Mouse (Mus musculus): ENCODE data around the gene Il17c. TPM values are rescaled to one million over a fixed set of nuclear protein-coding genes. Genes with fewer than 3 reads are reported as not detected.

Gene Il17c
- total and polyA plus RNA-seq, 2 experiments from 2014 or later = 0.21 to 0.52 TPM

DNA sequence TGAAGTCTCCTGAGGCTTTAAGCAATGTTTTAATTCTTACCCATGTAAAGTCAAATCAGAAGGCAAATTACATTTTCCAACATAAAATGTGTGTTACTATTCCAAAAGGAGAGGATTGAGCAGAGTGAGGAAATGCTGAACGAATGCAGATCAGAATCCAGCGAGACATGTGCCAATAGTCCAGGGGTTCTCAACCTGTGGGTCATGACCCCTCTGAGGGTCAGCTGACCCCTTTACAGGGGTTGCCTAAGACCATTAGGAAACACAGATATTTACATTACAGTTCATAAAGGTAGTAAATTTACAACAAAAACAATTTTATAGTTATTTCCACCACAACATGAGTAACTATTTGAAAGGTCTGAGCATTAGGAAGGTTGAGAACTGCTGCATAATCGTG lies 31.1 kb upstream of the Il17c start:
- H3K4me2 ChIP-seq (ENCODE audit: low read depth, low read length) = no peak overlapping the region
- H3K36me3 ChIP-seq (ENCODE audit: insufficient read depth, low read length) = peaks cover 63% of the 10 kb centered on the region
- no peaks in the 10 kb centered on the region for H3K4me1 ChIP-seq (ENCODE audit: insufficient read depth, low read length)
- no peaks in the 10 kb centered on the region for H3K9me3 ChIP-seq (ENCODE audit: low read length)
- DNase-seq (ENCODE audit: low spot score) (no peak), ATAC-seq (no peak)
- TF ChIP-seq CTCF (IDR thresholded peaks at IDR 0.05; ENCODE audit: low read depth) = no peak
- no peak overlapping the region for H3K4me3 ChIP-seq (ENCODE audit: low read length)
- no peaks in the 10 kb centered on the region for H3K27me3 ChIP-seq (ENCODE audit: insufficient read depth, low read length)
- H3K27ac ChIP-seq = no peak overlapping the region
- H3K9ac ChIP-seq (replicated peaks; ENCODE audit: low read length) = no peak overlapping the region
- 87% methylated on average over 3 of the region's 3 CpGs for WGBS

- DNase-seq (ENCODE audit: low spot score) (no peak), ATAC-seq (no peak)
- Histone ChIP-seq H3K4me1 (ENCODE audit: insufficient read depth, low read length) (no peaks in the 10 kb centered on the region), H3K4me2 (ENCODE audit: low read depth, low read length) (no peak overlapping the region), H3K36me3 (ENCODE audit: insufficient read depth, low read length) (peaks cover 47% of the 10 kb centered on the region), H3K27me3 (ENCODE audit: insufficient read depth, low read length) (no peaks in the 10 kb centered on the region), H3K9ac (replicated peaks; ENCODE audit: low read length) (no peak overlapping the region), H3K4me3 (ENCODE audit: low read length) (no peak overlapping the region), H3K27ac (no peak overlapping the region), H3K9me3 (ENCODE audit: low read length) (no peaks in the 10 kb centered on the region)
- TF ChIP-seq CTCF (IDR thresholded peaks at IDR 0.05; ENCODE audit: low read depth) = no peak
Measured at GRCm38 (mm10) chr8:122393717-122394116, 28.1 kb upstream of the Il17c start.

DNA sequence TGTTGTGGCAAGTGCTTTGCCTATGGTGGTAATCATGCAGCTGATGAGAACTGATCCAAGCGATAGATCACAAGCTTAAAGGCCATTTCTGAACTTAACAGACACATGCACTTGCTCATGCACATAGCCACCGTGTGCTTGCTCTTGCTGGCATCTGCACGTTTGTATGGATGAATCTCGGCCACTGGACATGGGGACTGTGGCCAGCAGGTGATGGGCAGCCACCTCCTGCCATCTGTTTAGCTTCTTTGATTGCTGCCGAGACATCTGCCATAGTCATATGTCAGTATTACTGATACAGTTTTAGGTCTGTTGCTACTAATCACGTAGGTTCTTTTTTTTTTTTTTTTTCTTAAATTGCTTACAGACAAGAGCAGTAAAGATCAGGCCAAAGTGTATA lies 26.5 kb upstream of the Il17c start:
- WGBS = 67% methylated on average over 6 of the region's 6 CpGs
- H3K36me3 ChIP-seq (ENCODE audit: insufficient read depth, low read length) = peaks cover 54% of the 10 kb centered on the region
- ATAC-seq = no peak

DNA sequence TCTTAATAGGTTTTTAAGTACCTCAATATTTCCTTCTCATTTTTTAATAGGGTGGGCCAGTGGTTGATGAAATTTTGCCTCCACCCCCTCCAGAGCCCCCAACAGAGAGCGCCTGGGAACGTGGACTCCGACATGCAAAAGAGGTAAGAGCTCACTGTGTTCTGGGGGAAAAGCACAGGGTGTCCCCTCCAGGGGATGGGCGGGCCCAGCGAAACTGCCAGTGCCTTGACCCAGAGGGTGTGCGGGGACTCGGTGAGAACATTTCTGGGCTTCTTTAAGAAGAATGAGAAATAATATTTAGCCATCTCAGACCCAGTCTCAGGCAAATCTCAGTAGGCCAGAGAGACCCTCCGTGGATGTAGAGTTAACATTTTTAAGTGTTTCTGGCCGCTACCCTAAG lies 23.6 kb upstream of the Il17c start:
- 94% methylated on average over 9 of the region's 9 CpGs for WGBS

More for the DNA sequence above, 26.5 kb upstream of the Il17c start:
- H3K27ac ChIP-seq = no peak overlapping the region
- H3K9me3 ChIP-seq (ENCODE audit: low read length) = no peaks in the 10 kb centered on the region
- H3K27me3 ChIP-seq (ENCODE audit: insufficient read depth, low read length) = no peaks in the 10 kb centered on the region
- no peaks in the 10 kb centered on the region for H3K4me1 ChIP-seq (ENCODE audit: insufficient read depth, low read length)
- no peak overlapping the region for H3K4me2 ChIP-seq (ENCODE audit: low read depth, low read length)
- H3K4me3 ChIP-seq (ENCODE audit: low read length) = no peak overlapping the region
- TF ChIP-seq CTCF (IDR thresholded peaks at IDR 0.05; ENCODE audit: low read depth) = no peak
- no peak overlapping the region for H3K9ac ChIP-seq (replicated peaks; ENCODE audit: low read length)
- peak; percentile 10 for DNase-seq (ENCODE audit: low spot score)

GRCm38 (mm10) chr8:122405146-122405805 lies 16.5 kb upstream of the Il17c start:
- TF ChIP-seq CTCF (IDR thresholded peaks at IDR 0.05; ENCODE audit: low read depth) = no peak
- no peaks in the 10 kb centered on the region for H3K9me3 ChIP-seq (ENCODE audit: low read length)
- WGBS = 94% methylated on average over 9 of the region's 9 CpGs
- DNase-seq (ENCODE audit: low spot score) (no peak), ATAC-seq (no peak)
- H3K4me1 ChIP-seq (ENCODE audit: insufficient read depth, low read length) = no peaks in the 10 kb centered on the region
- H3K9ac ChIP-seq (replicated peaks; ENCODE audit: low read length) = no peak overlapping the region
- peaks cover 82% of the 10 kb centered on the region for H3K36me3 ChIP-seq (ENCODE audit: insufficient read depth, low read length)
- H3K4me3 ChIP-seq (ENCODE audit: low read length) = no peak overlapping the region
- H3K27ac ChIP-seq = no peak overlapping the region
- no peaks in the 10 kb centered on the region for H3K27me3 ChIP-seq (ENCODE audit: insufficient read depth, low read length)
- no peak overlapping the region for H3K4me2 ChIP-seq (ENCODE audit: low read depth, low read length)

More for the DNA sequence above, 23.6 kb upstream of the Il17c start:
- DNase-seq (ENCODE audit: low spot score) (no peak), ATAC-seq (no peak)
- Histone ChIP-seq H3K4me3 (ENCODE audit: low read length) (no peak overlapping the region), H3K9ac (replicated peaks; ENCODE audit: low read length) (no peak overlapping the region), H3K36me3 (ENCODE audit: insufficient read depth, low read length) (peaks cover 62% of the 10 kb centered on the region), H3K27me3 (ENCODE audit: insufficient read depth, low read length) (no peaks in the 10 kb centered on the region), H3K9me3 (ENCODE audit: low read length) (no peaks in the 10 kb centered on the region), H3K4me2 (ENCODE audit: low read depth, low read length) (no peak overlapping the region), H3K4me1 (ENCODE audit: insufficient read depth, low read length) (no peaks in the 10 kb centered on the region), H3K27ac (no peak overlapping the region)
- no peak for TF ChIP-seq CTCF (IDR thresholded peaks at IDR 0.05; ENCODE audit: low read depth)

DNA sequence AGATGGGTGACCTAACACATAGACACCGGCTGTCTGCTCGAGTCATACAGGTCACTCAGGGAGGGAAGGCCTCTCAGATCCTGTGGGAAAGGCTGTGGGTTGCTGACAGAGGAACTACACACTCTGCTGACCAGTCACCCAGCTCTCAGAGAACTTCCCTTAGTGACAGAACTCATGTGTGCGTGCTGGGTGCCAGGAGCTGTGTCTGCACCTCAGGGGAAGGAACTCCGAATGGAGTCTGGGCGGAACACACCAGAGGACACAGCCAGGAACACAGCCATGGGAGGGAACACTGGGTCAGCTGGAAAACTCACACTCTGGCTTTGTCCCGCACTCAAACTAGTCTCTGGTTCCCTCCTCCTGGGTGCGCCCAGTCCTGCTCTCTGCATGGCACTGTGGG lies 14.1 kb upstream of the Il17c start:
- no peak for TF ChIP-seq CTCF (IDR thresholded peaks at IDR 0.05; ENCODE audit: low read depth)
- H3K27me3 ChIP-seq (ENCODE audit: insufficient read depth, low read length) = no peaks in the 10 kb centered on the region

GRCm38 (mm10) chr8:122414311-122414710 lies 7.5 kb upstream of the Il17c start:
- DNase-seq (ENCODE audit: low spot score) (no peak), ATAC-seq (no peak)
- Histone ChIP-seq H3K4me2 (ENCODE audit: low read depth, low read length) (no peak overlapping the region), H3K27me3 (ENCODE audit: insufficient read depth, low read length) (no peaks in the 10 kb centered on the region), H3K9me3 (ENCODE audit: low read length) (no peaks in the 10 kb centered on the region), H3K4me1 (ENCODE audit: insufficient read depth, low read length) (no peaks in the 10 kb centered on the region), H3K9ac (replicated peaks; ENCODE audit: low read length) (no peak overlapping the region), H3K4me3 (ENCODE audit: low read length) (no peak overlapping the region), H3K27ac (no peak overlapping the region), H3K36me3 (ENCODE audit: insufficient read depth, low read length) (peaks cover 86% of the 10 kb centered on the region)
- no peak for TF ChIP-seq CTCF (IDR thresholded peaks at IDR 0.05; ENCODE audit: low read depth)
- WGBS = 82% methylated on average over 9 of the region's 9 CpGs

More for the DNA sequence above, 14.1 kb upstream of the Il17c start:
- WGBS = 89% methylated on average over 7 of the region's 7 CpGs
- Histone ChIP-seq H3K9me3 (ENCODE audit: low read length) (no peaks in the 10 kb centered on the region), H3K9ac (replicated peaks; ENCODE audit: low read length) (no peak overlapping the region), H3K27ac (no peak overlapping the region), H3K4me1 (ENCODE audit: insufficient read depth, low read length) (no peaks in the 10 kb centered on the region), H3K4me2 (ENCODE audit: low read depth, low read length) (no peak overlapping the region), H3K36me3 (ENCODE audit: insufficient read depth, low read length) (peaks cover 80% of the 10 kb centered on the region), H3K4me3 (ENCODE audit: low read length) (no peak overlapping the region)
- no peak for DNase-seq (ENCODE audit: low spot score)
- no peak for ATAC-seq

Measured in hindbrain, postnatal 0 days (tissue).